Mouse (Mus musculus) kidney, postnatal 0 days (tissue): ENCODE results near the gene Lipk. TPM values are rescaled to one million over a fixed set of nuclear protein-coding genes. Genes with fewer than 3 reads are reported as not detected.

Source experiments
- ATAC-seq: fragments of 200-750 bp; cut with Nextera tagmentation; replicated peaks from 2 replicates; pipeline ENCODE4 v1.8.0; 2017; ENCODE audit warnings: low read depth, moderate number of reproducible peaks, moderate TSS enrichment, moderate library complexity; ENCODE audit not compliant: low FRiP score
- DNase-seq: peaks from one replicate; pipeline ENCODE4 v3.0.0-alpha.2; 2016; ENCODE audit warnings: low spot score
- H3K27ac ChIP-seq: fragments of 300-500 bp; sonication (generic); 2 replicates; pipeline ENCODE4 v1.5.1; 2014; ENCODE audit warnings: mild to moderate bottlenecking
- H3K27me3 ChIP-seq: fragments of 300-500 bp; sonication (generic); 2 replicates; pipeline ENCODE4 v1.6.1; 2014; ENCODE audit warnings: low read length, mixed read lengths; ENCODE audit not compliant: insufficient read depth
- H3K36me3 ChIP-seq: fragments of 300-500 bp; sonication (generic); 2 replicates; pipeline ENCODE4 v1.6.1; 2014; ENCODE audit warnings: low read length, mixed read lengths; ENCODE audit not compliant: insufficient read depth
- H3K4me1 ChIP-seq: fragments of 300-500 bp; sonication (generic); replicated peaks from 2 replicates; pipeline ENCODE4 v1.6.1; 2014; ENCODE audit warnings: antibody characterized with exemption, low read length, mixed read lengths; ENCODE audit not compliant: insufficient read depth
- H3K4me2 ChIP-seq: fragments of 300-500 bp; sonication (generic); 2 replicates; pipeline ENCODE4 v1.6.1; 2014; ENCODE audit warnings: mild to moderate bottlenecking, low read length, moderate library complexity, mixed read lengths
- H3K4me3 ChIP-seq: fragments of 300-500 bp; sonication (generic); replicated peaks from 2 replicates; pipeline ENCODE4 v1.5.1; 2014; ENCODE audit warnings: low read depth, low read length
- H3K9ac ChIP-seq: fragments of 300-500 bp; sonication (generic); 2 replicates; pipeline ENCODE4 v1.6.1; 2014; ENCODE audit warnings: low read depth, low read length
- H3K9me3 ChIP-seq: fragments of 300-500 bp; sonication (generic); replicated peaks from 2 replicates; pipeline ENCODE4 v1.6.1; 2016; ENCODE audit warnings: low read length, inconsistent platforms, mixed read lengths
- CTCF ChIP-seq: IDR thresholded peaks from 2 replicates; pipeline ENCODE4 v1.5.1; 2016; ENCODE audit warnings: antibody characterized with exemption, low read depth, mild to moderate bottlenecking, moderate library complexity
- WGBS: fragments of 180-500 bp; shearing (Covaris S2); extraction: QIAGEN DNeasy Blood & Tissue Kit; methylation state at CpG from one replicate; pipeline ENCODE4 v1.1.7; 2014; 5-methylcytosine and 5-hydroxymethylcytosine counted together
- microRNA-seq: library from miRNA; unstranded; fragments of <30 nt; microRNA quantifications from one replicate; pipeline ENCODE4, GENCODE M21; 2016
- polyA plus RNA-seq: library from polyadenylated mRNA; unstranded; fragments of >200 nt; fragmentation: Nextera tagmentation; extraction: Ambion mirVana; gene quantifications from 2 replicates; pipeline ENCODE4 v1.2.1, GENCODE M21; 2015

Lipk gene
- polyA plus RNA-seq, 1 experiment from 2014 or later, result not detected

GRCm38 (mm10) chr19:34066779-34067472 lies 58.8 kb downstream of the Lipk start, which contains the start of gene Lipn:
Lipn (plus strand) TSS chr19:34067358.
- Histone ChIP-seq H3K4me2 (no peak within 1 kb of the TSS), H3K9me3 (no peaks in the 10 kb centered on the region), H3K4me1 (no peaks in the 10 kb centered on the region), H3K4me3 (no peak within 1 kb of the TSS), H3K9ac (no peak within 1 kb of the TSS), H3K27me3 (no peaks in the 10 kb centered on the region), H3K27ac (no peak within 1 kb of the TSS), H3K36me3 (no peaks in the 10 kb centered on the region)
- no peak for TF ChIP-seq CTCF
- 88% methylated on average over 9 of the region's 9 CpGs for WGBS
- ATAC-seq (no peak), DNase-seq (no peak)

- no peak overlapping the region for H3K27ac ChIP-seq
- H3K4me3 ChIP-seq, result no peak overlapping the region
- DNase-seq, result no peak
- no peak for TF ChIP-seq CTCF
- H3K9me3 ChIP-seq, result no peaks in the 10 kb centered on the region
- no peak for ATAC-seq
- no peaks in the 10 kb centered on the region for H3K4me1 ChIP-seq
- H3K9ac ChIP-seq, result no peak overlapping the region
- no peak overlapping the region for H3K4me2 ChIP-seq
- no peaks in the 10 kb centered on the region for H3K27me3 ChIP-seq
- no peaks in the 10 kb centered on the region for H3K36me3 ChIP-seq
These were observed 66.1 kb downstream of the Lipk start for GRCm38 (mm10) chr19:34074239-34074638.

GRCm38 (mm10) chr19:34078130-34078529 lies 70.0 kb downstream of the Lipk start:
- Histone ChIP-seq H3K27me3 (no peaks in the 10 kb centered on the region), H3K4me3 (no peak overlapping the region), H3K4me1 (no peaks in the 10 kb centered on the region), H3K4me2 (no peak overlapping the region), H3K9ac (no peak overlapping the region), H3K9me3 (no peaks in the 10 kb centered on the region), H3K36me3 (no peaks in the 10 kb centered on the region), H3K27ac (no peak overlapping the region)
- ATAC-seq, result no peak
- DNase-seq, result peak; percentile 25
- no peak for TF ChIP-seq CTCF
- WGBS, result 36% methylated on average over 2 of the region's 2 CpGs

- H3K4me2 ChIP-seq, result no peak overlapping the region
- no peak overlapping the region for H3K9ac ChIP-seq
- no peaks in the 10 kb centered on the region for H3K4me1 ChIP-seq
- no peak for ATAC-seq
- H3K36me3 ChIP-seq, result no peaks in the 10 kb centered on the region
- H3K9me3 ChIP-seq, result no peaks in the 10 kb centered on the region
- H3K27ac ChIP-seq, result no peak overlapping the region
- WGBS, result 66% methylated on average over 3 of the region's 3 CpGs
- TF ChIP-seq CTCF, result no peak
- H3K27me3 ChIP-seq, result no peaks in the 10 kb centered on the region
- H3K4me3 ChIP-seq, result no peak overlapping the region
- DNase-seq, result no peak
These were observed 81.1 kb downstream of the Lipk start for GRCm38 (mm10) chr19:34089011-34089680.

- Histone ChIP-seq H3K27me3 (no peaks in the 10 kb centered on the region), H3K4me3 (no peak overlapping the region), H3K27ac (no peak overlapping the region), H3K9ac (no peak overlapping the region), H3K4me1 (no peaks in the 10 kb centered on the region), H3K36me3 (no peaks in the 10 kb centered on the region), H3K4me2 (no peak overlapping the region), H3K9me3 (no peaks in the 10 kb centered on the region)
- WGBS, result 72% methylated on average over 5 of the region's 5 CpGs
- DNase-seq (no peak), ATAC-seq (no peak)
- TF ChIP-seq CTCF, result no peak
These were observed 87.3 kb downstream of the Lipk start for GRCm38 (mm10) chr19:34095381-34095780.

GRCm38 (mm10) chr19:34096228-34096627 lies 88.1 kb downstream of the Lipk start:
- WGBS, result 68% methylated on average over 1 of the region's 1 CpGs
- no peaks in the 10 kb centered on the region for H3K4me1 ChIP-seq
- no peak for ATAC-seq

More at GRCm38 (mm10) chr19:34096228-34096627, 88.1 kb downstream of the Lipk start:
- TF ChIP-seq CTCF, result peak; percentile 12; the same call in 1 of the 2 replicates
- Histone ChIP-seq H3K9me3 (no peaks in the 10 kb centered on the region), H3K36me3 (no peaks in the 10 kb centered on the region), H3K27me3 (no peaks in the 10 kb centered on the region), H3K9ac (no peak overlapping the region), H3K4me3 (no peak overlapping the region), H3K4me2 (no peak overlapping the region), H3K27ac (no peak overlapping the region)
- no peak for DNase-seq

Small RNA genes within 50 kb of the gene (microRNA-seq; reads per million reads assigned to microRNA genes)
- gene Gm23334, result not detected

Other genes starting within 250 kb of the Lipk start
- gene Lipo3, start 246.3 kb upstream of the Lipk start, polyA plus RNA-seq, result 20.9 and 21.9 TPM in 2 replicates
- gene Lipo1, start 220.8 kb upstream of the Lipk start, polyA plus RNA-seq, result not detected in 2 replicates
- gene Lipf, start 47.1 kb upstream of the Lipk start, polyA plus RNA-seq, result 0.26 and 0.47 TPM in 2 replicates
- gene Lipn, start 59.1 kb downstream of the Lipk start, polyA plus RNA-seq, result not detected in 2 replicates
- not detected in 2 replicates for gene Lipm, start 92.6 kb downstream of the Lipk start, polyA plus RNA-seq
- gene Ankrd22, start 157.8 kb downstream of the Lipk start, polyA plus RNA-seq, result 0.05 and 0.14 TPM in 2 replicates
- 4.9 and 6.7 TPM in 2 replicates for gene Stambpl1, start 183.9 kb downstream of the Lipk start, polyA plus RNA-seq
- gene Acta2, start 247.3 kb downstream of the Lipk start, polyA plus RNA-seq, result 450 and 526 TPM in 2 replicates